Mouse (Mus musculus) thymus, adult 2 months (tissue): ENCODE data around the gene Cldn7.

Experiments
- CTCF ChIP-seq: fragments of 200-500 bp; IDR thresholded peaks from 2 replicates; pipeline ENCODE4 v1.5.1; 2012; ENCODE audit warnings: mild to moderate bottlenecking, control low read depth, low read length, moderate library complexity, borderline replicate concordance; ENCODE audit not compliant: control insufficient read depth, poor library complexity, insufficient read depth; ENCODE audit errors: extremely low read depth
- POLR2A ChIP-seq: fragments of 200-500 bp; IDR thresholded peaks from 2 replicates; pipeline ENCODE4 v1.6.1; 2012; ENCODE audit warnings: mild to moderate bottlenecking, low read length, control low read depth, moderate library complexity; ENCODE audit not compliant: control insufficient read depth, poor library complexity, insufficient read depth; ENCODE audit errors: extremely low read depth

DNA sequence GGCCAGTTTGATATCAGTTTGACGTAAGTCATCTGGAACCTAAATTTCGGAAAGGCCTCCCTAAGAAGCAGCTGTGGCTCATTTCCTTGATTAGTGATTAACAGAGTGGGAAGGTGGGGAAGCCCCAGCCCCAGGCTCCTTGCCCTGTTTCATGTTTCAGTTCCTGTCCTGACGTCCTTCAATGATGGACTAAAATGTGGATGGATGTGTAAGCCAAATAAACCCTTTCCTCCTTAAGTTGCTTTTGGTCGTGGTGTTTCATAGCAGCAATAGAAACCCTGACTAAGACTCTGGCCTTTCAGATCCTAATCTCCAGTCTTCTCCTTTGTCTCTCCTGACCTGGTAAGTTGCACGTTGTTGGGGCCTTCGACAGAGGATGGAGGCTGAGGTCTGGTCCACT lies 5.6 kb downstream of the Cldn7 start:
- TF ChIP-seq CTCF: no peak
- no peak for TF ChIP-seq POLR2A
